Mouse (Mus musculus) hindbrain, embryonic 16.5 days (tissue): ENCODE data around the gene Nfatc3. TPM values are rescaled to one million over a fixed set of nuclear protein-coding genes. Genes with fewer than 3 reads are reported as not detected.

ENCODE experiments used
- ATAC-seq: fragments of 200-750 bp; cut with Nextera tagmentation; 2 replicates; pipeline ENCODE4 v1.8.0; 2017; ENCODE audit warnings: moderate TSS enrichment, moderate library complexity
- H3K27ac ChIP-seq: fragments of 300-500 bp; sonication (generic); 2 replicates; pipeline ENCODE4 v1.5.1; 2014; ENCODE audit warnings: low read depth, mild to moderate bottlenecking, control low read depth, low read length, moderate library complexity
- H3K27me3 ChIP-seq: fragments of 300-500 bp; sonication (generic); replicated peaks from 2 replicates; pipeline ENCODE4 v1.6.1; 2014; ENCODE audit warnings: low read length; ENCODE audit not compliant: control insufficient read depth, insufficient read depth
- H3K36me3 ChIP-seq: fragments of 300-500 bp; sonication (generic); 2 replicates; pipeline ENCODE4 v1.6.1; 2014; ENCODE audit warnings: mild to moderate bottlenecking, low read length, moderate library complexity, mixed read lengths; ENCODE audit not compliant: control insufficient read depth, insufficient read depth
- H3K4me1 ChIP-seq: fragments of 300-500 bp; sonication (generic); 2 replicates; pipeline ENCODE4 v1.6.1; 2014; ENCODE audit warnings: low read depth, low read length; ENCODE audit not compliant: control insufficient read depth, insufficient read depth
- H3K4me2 ChIP-seq: fragments of 300-500 bp; sonication (generic); 2 replicates; pipeline ENCODE4 v1.6.1; 2014; ENCODE audit warnings: mild to moderate bottlenecking, low read length, control low read depth, moderate library complexity
- H3K4me3 ChIP-seq: fragments of 300-500 bp; sonication (generic); 2 replicates; pipeline ENCODE4 v1.5.1; 2014; ENCODE audit warnings: mild to moderate bottlenecking, low read length, control low read depth, moderate library complexity
- H3K9ac ChIP-seq: fragments of 300-500 bp; sonication (generic); 2 replicates; pipeline ENCODE4 v1.6.1; 2014; ENCODE audit warnings: low read depth, mild to moderate bottlenecking, control low read depth, low read length, moderate library complexity
- H3K9me3 ChIP-seq: fragments of 300-500 bp; sonication (generic); 2 replicates; pipeline ENCODE4 v1.6.1; 2014; ENCODE audit warnings: mild to moderate bottlenecking, low read length, moderate library complexity; ENCODE audit not compliant: control insufficient read depth
- WGBS: fragments of 180-500 bp; shearing (Covaris S2); extraction: QIAGEN DNeasy Blood & Tissue Kit; methylation state at CpG from one replicate; pipeline ENCODE4 v1.1.7; 2014; 5-methylcytosine and 5-hydroxymethylcytosine counted together
- polyA plus RNA-seq: library from polyadenylated mRNA; unstranded; fragments of >200 nt; fragmentation: Nextera tagmentation; extraction: Ambion mirVana; gene quantifications from 2 replicates; pipeline ENCODE4 v1.2.1, GENCODE M21; 2015

Nfatc3 gene
- polyA plus RNA-seq, 1 experiment from 2014 or later = 2.6 TPM

GRCm38 (mm10) chr8:106054190-106054811 is 4.3 kb upstream of the Nfatc3 start:
- H3K4me1 ChIP-seq = peaks cover 8% of the 10 kb centered on the region
- ATAC-seq = no peak
- H3K36me3 ChIP-seq = peaks cover 6% of the 10 kb centered on the region
- H3K27me3 ChIP-seq = no peaks in the 10 kb centered on the region
- no peak overlapping the region for H3K4me2 ChIP-seq
- no peak overlapping the region for H3K27ac ChIP-seq
- no peak overlapping the region for H3K4me3 ChIP-seq
- 74% methylated on average over 6 of the region's 6 CpGs for WGBS
- no peaks in the 10 kb centered on the region for H3K9me3 ChIP-seq
- no peak overlapping the region for H3K9ac ChIP-seq

GRCm38 (mm10) chr8:106055038-106055437 is 3.6 kb upstream of the Nfatc3 start:
- no peak for ATAC-seq
- WGBS = 24% methylated on average over 3 of the region's 3 CpGs
- no peak overlapping the region for H3K4me2 ChIP-seq
- peaks cover 6% of the 10 kb centered on the region for H3K36me3 ChIP-seq
- H3K27ac ChIP-seq = no peak overlapping the region
- H3K4me1 ChIP-seq = peaks cover 8% of the 10 kb centered on the region
- no peak overlapping the region for H3K4me3 ChIP-seq
- H3K9ac ChIP-seq = no peak overlapping the region
- no peaks in the 10 kb centered on the region for H3K27me3 ChIP-seq
- no peaks in the 10 kb centered on the region for H3K9me3 ChIP-seq

- 83% methylated on average over 4 of the region's 4 CpGs for WGBS
- Histone ChIP-seq H3K27me3 (no peaks in the 10 kb centered on the region), H3K9me3 (no peaks in the 10 kb centered on the region), H3K9ac (no peak overlapping the region), H3K4me3 (no peak overlapping the region), H3K4me1 (peaks cover 18% of the 10 kb centered on the region), H3K36me3 (peaks cover 6% of the 10 kb centered on the region), H3K27ac (no peak overlapping the region), H3K4me2 (no peak overlapping the region)
- ATAC-seq = no peak
Measured at GRCm38 (mm10) chr8:106056455-106056982, 2.1 kb upstream of the Nfatc3 start.

GRCm38 (mm10) chr8:106059613-106060371 is 1.2 kb downstream of the Nfatc3 start:
- Histone ChIP-seq H3K4me1 (peaks cover 23% of the 10 kb centered on the region), H3K4me2 (peak overlapping the region; percentile 75), H3K27me3 (no peaks in the 10 kb centered on the region), H3K36me3 (no peaks in the 10 kb centered on the region), H3K9ac (peak overlapping the region; percentile 89), H3K4me3 (peak overlapping the region; percentile 96), H3K27ac (peak overlapping the region; percentile 91), H3K9me3 (no peaks in the 10 kb centered on the region)
- under 1% methylated on average over 56 of the region's 83 CpGs for WGBS
- peak; percentile 79 for ATAC-seq

- WGBS = 5% methylated on average over 3 of the region's 3 CpGs
- no peak overlapping the region for H3K27ac ChIP-seq
- peak overlapping the region; percentile 75 for H3K4me2 ChIP-seq
- no peak overlapping the region; the same call in 1 of the 2 replicates for H3K9ac ChIP-seq
- H3K9me3 ChIP-seq = no peaks in the 10 kb centered on the region
- peak overlapping the region; percentile 96 for H3K4me3 ChIP-seq
- H3K4me1 ChIP-seq = peaks cover 23% of the 10 kb centered on the region
- no peaks in the 10 kb centered on the region for H3K27me3 ChIP-seq
- H3K36me3 ChIP-seq = no peaks in the 10 kb centered on the region
- no peak for ATAC-seq
Measured at GRCm38 (mm10) chr8:106060521-106060920, 1.9 kb downstream of the Nfatc3 start.

- H3K4me1 ChIP-seq = peaks cover 23% of the 10 kb centered on the region
- no peaks in the 10 kb centered on the region for H3K27me3 ChIP-seq
- H3K9ac ChIP-seq = no peak overlapping the region
- 86% methylated on average over 6 of the region's 6 CpGs for WGBS
- peak overlapping the region; percentile 15; the same call in 1 of the 2 replicates for H3K4me2 ChIP-seq
- no peak for ATAC-seq
- no peak overlapping the region for H3K27ac ChIP-seq
- H3K4me3 ChIP-seq = no peak overlapping the region; the same call in 1 of the 2 replicates
- no peaks in the 10 kb centered on the region for H3K36me3 ChIP-seq
- H3K9me3 ChIP-seq = no peaks in the 10 kb centered on the region
Measured at GRCm38 (mm10) chr8:106061686-106062085, 3.0 kb downstream of the Nfatc3 start.

- peaks cover 23% of the 10 kb centered on the region for H3K4me1 ChIP-seq
- no peak overlapping the region for H3K4me3 ChIP-seq
- no peak overlapping the region for H3K9ac ChIP-seq
- no peak for ATAC-seq
- whole genome bisulfite sequencing = 95% methylated on average over 7 of the region's 7 CpGs
- no peak overlapping the region for H3K4me2 ChIP-seq
- no peak overlapping the region for H3K27ac ChIP-seq
- H3K9me3 ChIP-seq = no peaks in the 10 kb centered on the region
- H3K27me3 ChIP-seq = no peaks in the 10 kb centered on the region
- no peaks in the 10 kb centered on the region for H3K36me3 ChIP-seq
Measured at GRCm38 (mm10) chr8:106063046-106063445, 4.4 kb downstream of the Nfatc3 start.

GRCm38 (mm10) chr8:106066721-106067120 is 8.1 kb downstream of the Nfatc3 start:
- H3K9me3 ChIP-seq = no peaks in the 10 kb centered on the region
- no peaks in the 10 kb centered on the region for H3K36me3 ChIP-seq
- H3K4me2 ChIP-seq = no peak overlapping the region
- no peak overlapping the region for H3K27ac ChIP-seq
- 96% methylated on average over 2 of the region's 2 CpGs for WGBS
- ATAC-seq = no peak
- H3K27me3 ChIP-seq = no peaks in the 10 kb centered on the region
- no peak overlapping the region for H3K9ac ChIP-seq
- H3K4me3 ChIP-seq = no peak overlapping the region
- H3K4me1 ChIP-seq = peaks cover 3% of the 10 kb centered on the region

GRCm38 (mm10) chr8:106069565-106069964 is 10.9 kb downstream of the Nfatc3 start:
- H3K9me3 ChIP-seq = no peaks in the 10 kb centered on the region
- H3K36me3 ChIP-seq = no peaks in the 10 kb centered on the region
- no peak overlapping the region for H3K4me3 ChIP-seq
- WGBS = 54% methylated on average over 1 of the region's 1 CpGs
- no peaks in the 10 kb centered on the region for H3K4me1 ChIP-seq
- H3K27ac ChIP-seq = no peak overlapping the region
- no peak overlapping the region for H3K9ac ChIP-seq
- no peaks in the 10 kb centered on the region for H3K27me3 ChIP-seq
- ATAC-seq = no peak
- H3K4me2 ChIP-seq = no peak overlapping the region
